Mouse (Mus musculus) heart, postnatal 10 days (tissue): ENCODE measurements around the gene Ear10. TPM values are rescaled to one million over a fixed set of nuclear protein-coding genes. Genes with fewer than 3 reads are reported as not detected.

Experiments
- total RNA-seq, 2 experiments: library from RNA; stranded (reverse); gene quantifications; 2 replicates each; pipeline ENCODE4 v1.2.3; 2021

Gene Ear10
- total RNA-seq, 2 experiments from 2014 or later = not detected

Other genes starting within 250 kb of the Ear10 start
- gene Gm8165, start 246.4 kb downstream of the Ear10 start, total RNA-seq = not detected
- under 1 TPM; 0.65 to 0.92 TPM for gene Gm7324, start 225.7 kb downstream of the Ear10 start, total RNA-seq
- gene Gm16506, start 196.1 kb downstream of the Ear10 start, total RNA-seq = not detected
- not detected for gene Gm6526, start 175.7 kb downstream of the Ear10 start, total RNA-seq
- not detected for gene Gm8180, start 138.8 kb downstream of the Ear10 start, total RNA-seq
- not detected for gene Ear1, start 48.0 kb downstream of the Ear10 start, total RNA-seq
- 1 to 10 TPM; 4.8 to 5.5 TPM for gene Gm8113, start 1.8 kb upstream of the Ear10 start, total RNA-seq
- not detected for gene Ang5, start 33.5 kb upstream of the Ear10 start, total RNA-seq
- not detected for gene Ang6, start 78.7 kb upstream of the Ear10 start, total RNA-seq
- under 1 TPM; 0.50 to 0.77 TPM for gene Ear2, start 179.1 kb upstream of the Ear10 start, total RNA-seq
- not detected for gene Gm3327, start 200.3 kb upstream of the Ear10 start, total RNA-seq